In genomic region chr5:139416942-139417341, GRCm38 (mm10) we compare ENCODE assay signal across 11 mouse cellular contexts. TPM values are rescaled to one million over a fixed set of nuclear protein-coding genes. Genes with fewer than 3 reads are reported as not detected.
DNase-seq lines count a peak whose midpoint lies in the region; ATAC-seq and TF ChIP-seq lines count a peak whose summit lies in the region.
"Had no signal": no experiment of that assay in that cellular context is flagged by ENCODE, and none has a peak within 500 bp of the region (broad histone marks: within the 10 kb centered on the region; RNA-seq: fewer than 3 reads in every experiment).

No protein-coding gene starts in this region.

- TF ChIP-seq CTCF in cerebellum, adult 2 months (IDR thresholded peaks at IDR 0.05; ENCODE audit: borderline replicate concordance, insufficient read depth, low read depth, low read length), result no peak
- TF ChIP-seq CTCF in left cerebral cortex, adult 2 months (IDR thresholded peaks at IDR 0.05), result peak; percentile 37
- TF ChIP-seq CTCF in bone marrow macrophage, adult 2 months (IDR thresholded peaks at IDR 0.05; ENCODE audit: low read depth, low read length), result peak; percentile 43

- no peaks in the 10 kb centered on the region for H3K27me3 ChIP-seq in cerebellum, adult 2 months (ENCODE audit: control insufficient read depth, insufficient read depth, low read length)
- H3K27me3 ChIP-seq in midbrain, embryonic 15.5 days (replicated peaks), result no peaks in the 10 kb centered on the region
- H3K27me3 ChIP-seq: hindbrain, embryonic 15.5 days had no signal

- H3K9ac ChIP-seq in midbrain, embryonic 15.5 days, result no peak overlapping the region
- H3K9ac ChIP-seq: hindbrain, embryonic 15.5 days had no signal

- 95% methylated on average over 4 of the region's 4 CpGs for WGBS in cerebellum, adult 2 months
- WGBS in midbrain, embryonic 15.5 days, result 95% methylated on average over 4 of the region's 4 CpGs

- H3K4me3 ChIP-seq in cerebellum, adult 2 months (replicated peaks; ENCODE audit: insufficient read depth, low read depth, low read length), result no peak overlapping the region
- H3K4me3 ChIP-seq in left cerebral cortex, adult 2 months, result no peak overlapping the region
- no peak overlapping the region for H3K4me3 ChIP-seq in bone marrow macrophage, adult 2 months (ENCODE audit: insufficient read depth, low read length)
- no peak overlapping the region for H3K4me3 ChIP-seq in midbrain, embryonic 15.5 days
- H3K4me3 ChIP-seq: hindbrain, embryonic 15.5 days; limb, embryonic 10.5 days had no signal

- TF ChIP-seq POLR2A in cerebellum, adult 2 months (IDR thresholded peaks at IDR 0.05; ENCODE audit: borderline replicate concordance, insufficient read depth, low read length), result no peak
- TF ChIP-seq POLR2A in bone marrow macrophage, adult 2 months (IDR thresholded peaks at IDR 0.05; ENCODE audit: borderline replicate concordance, low read depth, low read length), result no peak

- intact Hi-C loops in left cerebral cortex, adult 2 months (cut with DNase I), result no loop called here
- intact Hi-C loops in left cerebral cortex, postnatal 10 days (cut with DNase I), result no loop called here

- no peak for ATAC-seq in CD4-positive, CD25-positive, alpha-beta regulatory T cell, adult 4 months
- ATAC-seq in midbrain, embryonic 15.5 days (replicated peaks), result no peak

- H3K4me1 ChIP-seq in cerebellum, adult 2 months (ENCODE audit: control insufficient read depth, insufficient read depth, low read length), result peaks cover 17% of the 10 kb centered on the region
- 0 out of 2 replicates have a peak, but pooled peaks cover 2% of the 10 kb centered on the region for H3K4me1 ChIP-seq in bone marrow macrophage, adult 2 months (ENCODE audit: control insufficient read depth, insufficient read depth, low read length)
- H3K4me1 ChIP-seq in midbrain, embryonic 15.5 days, result peaks cover 18% of the 10 kb centered on the region

- no peak overlapping the region for H3K27ac ChIP-seq in cerebellum, adult 2 months (ENCODE audit: insufficient read depth, low read length)
- H3K27ac ChIP-seq in left cerebral cortex, adult 2 months, result no peak overlapping the region
- no peak overlapping the region for H3K27ac ChIP-seq in bone marrow macrophage, adult 2 months (ENCODE audit: insufficient read depth, low read depth, low read length)
- no peak overlapping the region for H3K27ac ChIP-seq in midbrain, embryonic 15.5 days
- H3K27ac ChIP-seq: hindbrain, embryonic 15.5 days; limb, embryonic 10.5 days had no signal

- H3K36me3 ChIP-seq in midbrain, embryonic 15.5 days (replicated peaks), result no peaks in the 10 kb centered on the region
- H3K36me3 ChIP-seq: hindbrain, embryonic 15.5 days had no signal

- no peak overlapping the region for H3K4me2 ChIP-seq in midbrain, embryonic 15.5 days
- H3K4me2 ChIP-seq: heart, embryonic 11.5 days; hindbrain, embryonic 15.5 days had no signal

- no peaks in the 10 kb centered on the region for H3K9me3 ChIP-seq in midbrain, embryonic 15.5 days
- H3K9me3 ChIP-seq: hindbrain, embryonic 15.5 days; limb, embryonic 10.5 days had no signal

- DNase-seq in cerebellum, postnatal 10 days, result peak; percentile 60 to 77
- DNase-seq in cerebellum, adult 2 months, result no peak
- DNase-seq in left cerebral cortex, adult 2 months (ENCODE audit: extremely low spot score in 1 of 2, low spot score in 2 of 2), result no peak
- no peak for DNase-seq in left cerebral cortex, postnatal 10 days (ENCODE audit: extremely low spot score in 1 of 2, low spot score in 2 of 2)
- peak; percentile 41 to 44 for DNase-seq in B cell, adult 2 months

RNA-seq across cellular contexts. Expression of gene Gper1, which starts 6.0 kb away (rescaled TPM):
- 4.0 and 4.4 TPM in 2 replicates for polyA plus RNA-seq in cerebellum, adult 2 months (2012; rRNA removed)
- 1 to 10 TPM; 2.5 to 2.8 TPM for total RNA-seq in left cerebral cortex, adult 2 months (2021)
- total RNA-seq in left cerebral cortex, postnatal 10 days (2021), result 1 to 10 TPM; 2.9 to 3.3 TPM
- not detected in 2 replicates for polyA plus RNA-seq in bone marrow macrophage, adult 2 months (2012; ENCODE audit: insufficient read depth, insufficient read length, missing spikeins)
- not detected for polyA plus RNA-seq in CD4-positive, CD25-positive, alpha-beta regulatory T cell, adult 4 months (2017; shearing (Covaris generic))
- 8.2 and 9.5 TPM in 2 replicates for polyA plus RNA-seq in midbrain, embryonic 15.5 days (2015; fragmentation: Nextera tagmentation; extraction: Ambion mirVana)

RNA-seq across cellular contexts. Expression of gene C130050O18Rik, which starts 11.9 kb away (rescaled TPM):
- 0.21 and 0.25 TPM in 2 replicates for polyA plus RNA-seq in cerebellum, adult 2 months (2012; rRNA removed)
- total RNA-seq in left cerebral cortex, adult 2 months (2021), result under 1 TPM; 0.29 to 0.63 TPM
- under 1 TPM; 0.24 to 0.28 TPM for total RNA-seq in left cerebral cortex, postnatal 10 days (2021)
- 13.2 and 14.4 TPM in 2 replicates for polyA plus RNA-seq in bone marrow macrophage, adult 2 months (2012; ENCODE audit: insufficient read depth, insufficient read length, missing spikeins)
- polyA plus RNA-seq in CD4-positive, CD25-positive, alpha-beta regulatory T cell, adult 4 months (2017; shearing (Covaris generic)), result not detected
- 0.18 and 0.33 TPM in 2 replicates for polyA plus RNA-seq in midbrain, embryonic 15.5 days (2015; fragmentation: Nextera tagmentation; extraction: Ambion mirVana)

RNA-seq across cellular contexts. Expression of gene Gpr146, which starts 39.4 kb away (rescaled TPM):
- polyA plus RNA-seq in cerebellum, adult 2 months (2012; rRNA removed), result 16.4 and 17.3 TPM in 2 replicates
- total RNA-seq in left cerebral cortex, adult 2 months (2021), result 10 to 100 TPM; 12.5 to 13.9 TPM
- total RNA-seq in left cerebral cortex, postnatal 10 days (2021), result 1 to 10 TPM; 5.7 to 7.5 TPM
- 34.5 and 34.7 TPM in 2 replicates for polyA plus RNA-seq in bone marrow macrophage, adult 2 months (2012; ENCODE audit: insufficient read depth, insufficient read length, missing spikeins)
- polyA plus RNA-seq in CD4-positive, CD25-positive, alpha-beta regulatory T cell, adult 4 months (2017; shearing (Covaris generic)), result 10 to 100 TPM in 1 of 2 experiments, 1 to 10 TPM in 1; 8.1 to 11.3 TPM
- 2.5 and 2.7 TPM in 2 replicates for polyA plus RNA-seq in midbrain, embryonic 15.5 days (2015; fragmentation: Nextera tagmentation; extraction: Ambion mirVana)

RNA-seq across cellular contexts. Expression of gene 3110082I17Rik, which starts 43.4 kb away (rescaled TPM):
- 7.1 and 7.4 TPM in 2 replicates for polyA plus RNA-seq in cerebellum, adult 2 months (2012; rRNA removed)
- 10 to 100 TPM; 16.3 to 17.9 TPM for total RNA-seq in left cerebral cortex, adult 2 months (2021)
- 10 to 100 TPM; 20.1 to 20.2 TPM for total RNA-seq in left cerebral cortex, postnatal 10 days (2021)
- 16.4 TPM in 2 replicates for polyA plus RNA-seq in bone marrow macrophage, adult 2 months (2012; ENCODE audit: insufficient read depth, insufficient read length, missing spikeins)
- polyA plus RNA-seq in CD4-positive, CD25-positive, alpha-beta regulatory T cell, adult 4 months (2017; shearing (Covaris generic)), result 1 to 10 TPM; 2.5 to 6.8 TPM
- 16.7 and 17.9 TPM in 2 replicates for polyA plus RNA-seq in midbrain, embryonic 15.5 days (2015; fragmentation: Nextera tagmentation; extraction: Ambion mirVana)

Comparison
In these comparisons a context has a peak if more than half of its experiments do, and no peak if none do; other contexts are left out.
1. DNase-seq: peak in cerebellum, postnatal 10 days (2 of 2) and B cell, adult 2 months (2 of 2); none in cerebellum, adult 2 months (0 of 2), left cerebral cortex, adult 2 months (0 of 2) and left cerebral cortex, postnatal 10 days (0 of 2).
2. RNA of gene C130050O18Rik, which starts 11.9 kb away (polyA plus RNA-seq): 13.2 to 14.4 TPM in bone marrow macrophage, adult 2 months; 0.21 to 0.25 TPM in cerebellum, adult 2 months, 0.18 to 0.33 TPM in midbrain, embryonic 15.5 days and not detected in CD4-positive, CD25-positive, alpha-beta regulatory T cell, adult 4 months; every median in the first group is over 10 times any median in the second.